Mouse (Mus musculus) right cerebral cortex, postnatal 36 days (tissue): ENCODE measurements around the gene Tmem63b.

Experiments used
- DNase-seq, 2 experiments: peaks; one replicate each; pipeline ENCODE4 v3.0.0; 2022; ENCODE audit warnings: low spot score in 2 of 2, mixed read lengths in 1 of 2

Gene Tmem63b

GRCm38 (mm10) chr17:45686716-45687115, at the start of gene Tmem63b:
Gene Tmem63b (minus strand): TSS chr17:45686905.
- no peak for DNase-seq

- peak; percentile 70 to 75 for DNase-seq
These were observed 48.9 kb upstream of the Tmem63b start for GRCm38 (mm10) chr17:45735382-45736310.

GRCm38 (mm10) chr17:45734881-45735280, 48.2 kb upstream of the Tmem63b start:
- no peak for DNase-seq

GRCm38 (mm10) chr17:45734333-45734732, 47.6 kb upstream of the Tmem63b start:
- no peak for DNase-seq

GRCm38 (mm10) chr17:45733735-45734301, 47.1 kb upstream of the Tmem63b start, which contains the start of gene 1600014C23Rik:
Gene 1600014C23Rik (minus strand): TSS chr17:45733844.
- peak; percentile 52 to 72 for DNase-seq

- peak in 1 of 2 experiments; percentile 30 for DNase-seq
These were observed 46.5 kb upstream of the Tmem63b start for GRCm38 (mm10) chr17:45733038-45733734.

GRCm38 (mm10) chr17:45731172-45731864, 44.6 kb upstream of the Tmem63b start:
- peak; percentile 73 to 79 for DNase-seq

GRCm38 (mm10) chr17:45730696-45731095, 44.0 kb upstream of the Tmem63b start:
- no peak for DNase-seq

- no peak for DNase-seq
These were observed 42.7 kb upstream of the Tmem63b start for GRCm38 (mm10) chr17:45729387-45729786.

- no peak for DNase-seq
These were observed 41.4 kb upstream of the Tmem63b start for GRCm38 (mm10) chr17:45727983-45728723.

- no peak for DNase-seq
These were observed 40.8 kb upstream of the Tmem63b start for GRCm38 (mm10) chr17:45727481-45727880.

GRCm38 (mm10) chr17:45726249-45726648, 39.5 kb upstream of the Tmem63b start:
- no peak for DNase-seq

GRCm38 (mm10) chr17:45724574-45724921, 37.8 kb upstream of the Tmem63b start:
- no peak for DNase-seq

- peak; percentile 44 to 56 for DNase-seq
These were observed 37.2 kb upstream of the Tmem63b start for GRCm38 (mm10) chr17:45723732-45724573.

- peak; percentile 56 to 59 for DNase-seq
These were observed 31.6 kb upstream of the Tmem63b start for GRCm38 (mm10) chr17:45718323-45718722.

- DNase-seq: no peak
These were observed 24.8 kb upstream of the Tmem63b start for GRCm38 (mm10) chr17:45711525-45711924.

GRCm38 (mm10) chr17:45710407-45710806, 23.7 kb upstream of the Tmem63b start:
- DNase-seq: no peak

GRCm38 (mm10) chr17:45709829-45710228, 23.1 kb upstream of the Tmem63b start:
- DNase-seq: no peak

- no peak for DNase-seq
These were observed 21.5 kb upstream of the Tmem63b start for GRCm38 (mm10) chr17:45708179-45708578.

- DNase-seq: no peak
These were observed 20.7 kb upstream of the Tmem63b start for GRCm38 (mm10) chr17:45707376-45707775.
